Mouse (Mus musculus): ENCODE measurements at regions not wholly inside any gene's neighbourhood (a gene's known extent, or its start where the extent isn't known, plus 50 kb on each side); places are given as distances from the start of the nearest gene placed in this dataset.

- TF ChIP-seq CTCF (IDR thresholded peaks at IDR 0.05; ENCODE audit: low read depth) (no peak), EP300 (optimal IDR thresholded peaks at IDR 0.05) (no peak)
Observed at GRCm38 (mm10) chr2:137257847-137258515, 141.5 kb upstream of the Jag1 start.

All from stomach, postnatal 0 days (tissue).